Mouse (Mus musculus): ENCODE data around the gene Dctpp1.

Gene Dctpp1

DNA sequence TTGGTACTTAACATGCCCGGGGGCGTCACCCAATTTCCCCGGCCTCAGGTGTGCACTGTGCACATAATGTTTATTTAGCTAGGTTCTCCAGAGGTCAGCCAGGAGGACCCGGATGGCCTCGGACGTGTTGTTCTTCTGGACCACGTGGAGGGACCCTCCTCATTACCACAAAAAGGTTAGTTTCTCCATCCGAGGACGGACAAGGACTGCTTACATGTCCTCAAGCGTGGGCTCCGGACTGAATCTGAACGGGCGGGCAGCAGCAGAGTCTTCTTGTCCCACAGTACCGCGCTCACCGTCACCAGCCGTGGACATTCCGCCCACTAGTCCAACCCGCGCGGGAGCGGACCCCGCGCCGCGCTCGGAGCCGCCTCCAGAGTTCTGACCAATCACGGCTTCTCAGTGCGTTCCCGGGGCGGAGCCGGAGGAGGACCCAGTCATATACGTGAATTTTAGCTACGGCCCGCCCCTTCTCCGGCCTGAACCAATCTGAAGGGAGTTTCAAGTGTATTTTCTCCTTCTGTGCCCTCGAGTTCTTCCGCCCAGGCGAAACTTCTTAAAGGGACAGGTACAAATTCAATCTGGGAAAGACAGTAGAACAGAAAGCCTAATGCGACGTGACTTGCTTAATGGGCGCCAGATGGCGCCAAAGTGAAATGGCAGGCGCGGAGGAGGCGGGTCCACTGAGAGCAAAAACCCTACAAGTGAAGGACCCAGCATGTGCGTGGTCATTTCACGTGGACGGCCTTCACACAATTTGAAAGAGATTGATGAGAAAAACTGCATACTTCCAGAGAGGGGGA is at the start of gene Dctpp1:
Dctpp1 (minus strand) TSS at position 401 of the 803 bp plus-strand sequence.
- peak; percentile 92 to 96 for DNase-seq (ENCODE audit: low spot score in 2 of 2)

DNA sequence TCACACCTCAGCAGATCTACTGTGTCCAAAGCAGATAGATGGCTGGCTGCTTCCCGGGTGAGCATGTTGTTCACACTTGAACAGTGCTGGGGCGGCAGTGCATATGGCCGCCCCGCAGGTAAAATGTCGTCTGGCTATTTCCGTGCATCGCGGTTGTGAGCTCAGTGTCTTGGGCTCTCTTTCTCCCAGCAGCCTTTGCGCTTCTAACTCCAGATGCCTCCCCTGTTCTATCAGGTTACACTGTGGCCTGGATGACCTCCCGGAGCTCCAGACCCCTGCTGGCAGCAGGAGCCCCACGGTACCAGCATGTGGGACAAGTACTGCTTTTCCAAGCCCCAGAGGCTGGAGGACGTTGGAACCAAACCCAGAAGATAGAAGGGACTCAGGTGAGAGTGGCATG is 49.4 kb upstream of the Dctpp1 start:
- DNase-seq (ENCODE audit: low spot score in 2 of 2) = no peak

DNA sequence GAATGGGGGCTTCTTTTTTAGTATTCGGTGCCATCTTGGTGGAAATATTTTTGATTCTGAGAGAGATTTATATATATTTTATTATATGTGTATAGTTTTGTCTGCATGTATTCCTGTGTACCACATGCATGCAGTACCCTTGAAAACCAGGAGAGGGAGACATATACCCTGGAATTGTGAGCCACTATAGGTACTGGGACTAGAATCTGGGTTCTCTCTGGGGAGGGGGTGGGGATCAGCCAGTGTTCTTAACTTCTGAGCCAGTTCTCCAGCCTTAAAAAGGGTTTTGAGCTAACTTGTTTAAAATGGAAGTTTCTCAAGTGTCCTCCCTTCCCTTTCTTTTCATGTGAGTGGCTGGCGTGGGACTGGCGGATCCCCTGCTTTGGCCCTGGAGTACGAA is 48.4 kb upstream of the Dctpp1 start:
- peak in 1 of 2 experiments; percentile 69 for DNase-seq (ENCODE audit: low spot score in 2 of 2)

DNA sequence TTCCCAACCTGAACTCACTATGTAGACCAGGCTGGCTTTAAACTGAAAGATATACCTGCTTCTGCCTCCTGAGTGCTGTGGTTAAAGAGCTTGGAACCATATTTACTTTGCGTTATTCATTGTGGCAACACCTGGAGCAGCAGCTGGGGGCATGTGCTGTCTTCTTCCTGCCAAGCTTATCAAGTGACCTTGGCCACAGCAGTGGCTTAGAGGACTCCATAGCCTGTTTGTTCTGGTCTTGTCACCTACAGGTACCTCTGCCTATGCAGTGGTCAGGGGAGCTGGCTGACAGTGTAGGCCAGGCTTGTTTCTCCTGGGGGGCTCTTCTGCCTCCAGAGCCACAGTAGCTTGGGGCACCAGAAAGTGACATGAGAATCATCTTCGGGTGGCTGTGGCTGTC is 47.9 kb upstream of the Dctpp1 start:
- peak; percentile 21 to 23 for DNase-seq (ENCODE audit: low spot score in 2 of 2)

DNA sequence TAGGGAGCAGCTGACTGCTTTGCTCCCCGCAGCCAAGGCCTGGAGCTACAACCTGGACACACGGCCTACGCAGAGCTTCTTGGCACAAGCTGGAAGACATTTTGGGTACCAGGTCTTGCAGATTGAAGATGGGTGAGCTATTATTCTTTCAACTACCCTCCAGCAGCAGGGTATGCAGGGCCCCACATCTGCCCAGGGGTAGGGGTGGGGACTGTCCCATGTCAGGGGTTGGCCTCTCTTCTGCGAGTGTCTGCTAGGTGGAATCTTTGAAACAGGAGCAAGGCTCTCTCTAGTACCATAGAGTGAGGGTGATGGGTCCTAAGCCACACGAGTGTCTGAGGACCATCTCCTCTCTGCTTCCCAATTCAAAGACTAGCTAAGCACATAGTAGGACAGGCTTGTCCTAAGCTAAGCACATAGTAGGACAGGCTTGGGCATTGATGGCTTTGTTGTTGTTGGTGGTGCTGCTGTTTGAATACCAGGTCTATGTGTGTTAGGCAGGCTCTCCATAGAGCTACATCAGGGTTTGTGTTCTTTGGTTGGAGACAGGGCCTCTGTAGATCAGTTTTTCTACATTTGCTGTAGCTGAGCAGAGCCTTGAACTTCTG is 37.2 kb upstream of the Dctpp1 start:
- no peak for DNase-seq (ENCODE audit: low spot score in 2 of 2)

DNA sequence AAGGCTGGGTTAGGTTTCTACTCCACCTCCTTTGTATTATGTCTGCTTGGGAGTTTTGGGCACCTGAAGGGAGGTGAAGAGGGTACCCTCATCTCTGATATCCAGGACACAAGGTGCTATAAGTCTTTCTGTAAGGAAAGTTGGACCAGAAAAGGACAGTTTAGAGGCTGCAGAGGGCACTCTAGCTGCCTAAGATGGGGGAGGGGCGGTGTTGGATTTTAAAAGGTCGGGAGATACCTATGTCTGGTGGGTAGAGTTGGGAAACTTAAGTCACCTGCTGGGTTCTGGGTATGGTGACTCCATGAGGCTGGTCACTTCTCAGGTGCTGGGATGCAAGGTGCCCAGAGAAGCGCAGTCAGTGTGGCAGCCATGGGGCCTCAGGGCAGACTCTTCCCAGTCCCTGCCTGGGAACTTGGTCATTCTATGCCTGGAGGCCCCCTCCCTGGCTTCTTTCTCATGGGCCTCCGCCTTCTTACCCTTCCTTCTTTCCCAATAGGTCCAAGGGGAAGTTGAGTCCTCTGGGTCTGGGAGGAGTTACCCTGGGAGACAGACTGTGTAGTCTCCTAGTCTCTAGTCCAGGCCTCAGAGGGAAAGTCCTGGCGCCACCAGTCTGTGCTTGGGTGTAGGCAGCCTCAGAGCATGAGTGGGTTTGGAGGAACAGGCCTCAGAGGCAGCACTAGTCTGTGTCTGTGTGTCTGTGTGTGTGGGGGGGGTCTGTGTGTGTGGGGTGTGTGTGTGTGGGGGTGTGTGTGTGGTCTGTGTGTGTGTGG is 36.5 kb upstream of the Dctpp1 start:
- peak in 1 of 2 experiments; percentile 37 for DNase-seq (ENCODE audit: low spot score in 2 of 2)

DNA sequence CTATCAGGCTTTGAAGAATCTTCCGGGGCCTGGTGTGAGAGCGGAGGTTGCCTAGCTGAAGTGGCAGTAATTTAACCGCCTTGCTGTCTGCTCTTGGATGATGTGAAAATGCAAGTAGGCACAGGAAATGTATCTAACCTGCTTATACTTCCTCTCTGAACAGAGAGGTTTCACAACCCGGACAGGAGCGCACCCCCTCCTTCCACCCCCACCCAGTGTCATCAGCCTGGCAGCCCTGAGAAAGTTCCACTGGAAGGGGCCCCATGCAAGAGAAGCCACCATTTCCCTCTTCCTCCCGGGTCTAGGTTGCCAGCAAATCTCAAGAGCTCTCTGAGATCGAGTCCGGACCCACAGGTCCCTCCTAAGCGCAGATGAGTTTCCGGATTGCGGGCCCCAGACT is 35.6 kb upstream of the Dctpp1 start, which contains the start of gene Itgal:
Itgal (plus strand) TSS at position 163 of the 400 bp plus-strand sequence.
- peak; percentile 70 to 74 for DNase-seq (ENCODE audit: low spot score in 2 of 2)

DNA sequence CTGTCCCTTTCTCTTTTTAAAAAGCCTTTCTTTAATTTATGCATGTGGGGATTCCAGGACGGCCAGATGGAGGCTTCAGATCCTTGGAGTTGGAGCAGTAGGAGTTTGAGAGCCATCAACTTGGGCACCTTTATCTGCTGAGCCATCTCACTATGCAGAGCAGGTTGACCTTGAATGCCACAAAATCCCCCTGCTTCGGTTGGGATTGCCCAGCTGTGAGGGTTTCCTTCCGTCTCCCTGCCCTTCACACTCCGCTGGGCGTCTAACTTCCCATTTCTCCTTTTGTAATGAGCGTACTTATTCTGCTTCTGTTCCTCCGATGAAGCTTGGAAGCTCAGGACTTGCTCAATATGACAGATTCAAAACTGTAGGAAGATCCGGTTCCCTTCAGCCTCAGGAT is 29.6 kb upstream of the Dctpp1 start:
- DNase-seq (ENCODE audit: low spot score in 2 of 2) = no peak

DNA sequence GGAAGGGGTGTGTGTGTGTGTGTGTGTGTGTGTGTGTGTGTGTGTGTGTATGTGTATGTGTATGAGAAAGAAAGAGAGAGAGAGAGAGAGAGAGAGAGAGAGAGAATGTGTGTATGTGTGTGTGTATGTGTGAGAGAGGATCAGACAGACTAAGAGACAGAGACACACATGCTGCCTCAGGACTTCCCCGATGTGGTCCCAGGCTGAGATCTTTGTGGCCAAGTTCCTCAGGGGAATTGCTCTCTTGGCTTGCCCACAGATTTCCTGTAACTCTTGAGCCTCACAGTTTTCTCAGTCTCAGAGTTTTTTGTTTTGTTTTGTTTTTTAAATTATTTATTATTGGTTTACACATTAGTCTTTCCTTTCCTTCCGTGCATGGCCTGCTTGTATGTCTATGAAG is 28.8 kb upstream of the Dctpp1 start:
- DNase-seq (ENCODE audit: low spot score in 2 of 2) = no peak

DNA sequence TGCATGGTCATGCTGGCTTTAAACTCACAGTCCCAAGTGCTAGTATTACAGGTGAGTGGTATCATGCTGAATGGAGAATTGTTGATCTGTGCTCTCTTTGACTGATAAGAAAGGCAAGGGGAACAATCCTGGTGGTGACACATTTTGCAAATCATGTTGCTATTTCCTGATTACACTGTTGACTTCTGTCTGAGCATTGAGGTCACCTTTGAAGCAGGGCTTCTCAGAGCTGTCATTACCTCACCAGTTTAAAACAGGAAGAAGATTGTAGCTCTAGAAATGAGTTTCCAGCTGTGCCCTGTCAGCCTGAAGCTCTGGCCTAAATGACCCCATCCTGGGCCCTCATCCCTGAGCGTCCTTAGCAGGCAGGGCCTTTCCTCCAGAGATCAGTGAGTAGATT is 27.4 kb upstream of the Dctpp1 start:
- DNase-seq (ENCODE audit: low spot score in 2 of 2) = peak in 1 of 2 experiments; percentile 34

DNA sequence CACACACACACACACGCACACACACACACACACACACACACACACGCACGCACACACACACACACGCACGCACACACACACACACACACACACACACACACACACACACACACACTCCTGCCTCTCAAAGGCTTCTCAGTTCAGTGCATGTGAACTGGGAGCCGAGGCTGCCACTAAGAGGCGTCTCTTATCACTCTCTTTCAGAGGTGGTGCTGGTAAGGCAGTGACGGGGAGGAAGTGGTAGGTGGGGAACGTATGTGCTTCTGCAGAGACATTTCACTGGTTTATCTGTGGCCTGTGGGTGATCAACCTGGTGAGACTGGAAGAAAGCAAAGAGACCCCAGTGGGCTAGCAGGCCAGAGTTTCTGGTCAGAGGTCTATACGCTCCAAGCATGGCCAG is 24.6 kb upstream of the Dctpp1 start:
- peak; percentile 56 to 59 for DNase-seq (ENCODE audit: low spot score in 2 of 2)

DNA sequence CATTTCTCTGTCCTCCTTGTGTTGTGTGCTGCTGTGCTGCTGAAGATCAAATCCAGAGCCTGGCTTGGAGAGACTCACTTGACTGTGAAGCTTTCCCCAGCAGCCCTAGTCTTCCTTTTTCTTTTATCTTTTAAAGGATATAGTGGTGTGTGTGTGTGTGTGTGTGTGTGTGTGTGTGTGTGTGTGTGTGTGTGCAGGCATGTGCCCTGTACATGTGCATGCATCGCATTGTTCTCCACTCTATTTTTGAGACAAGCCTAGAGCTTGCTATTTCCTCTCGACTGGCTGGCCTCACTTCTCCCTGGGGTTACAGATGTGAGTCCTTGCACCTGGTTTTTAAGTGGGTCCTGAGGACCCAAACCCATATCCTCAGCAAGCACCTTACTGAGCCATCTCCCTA is 21.7 kb upstream of the Dctpp1 start:
- DNase-seq (ENCODE audit: low spot score in 2 of 2) = peak; percentile 44 to 51

DNA sequence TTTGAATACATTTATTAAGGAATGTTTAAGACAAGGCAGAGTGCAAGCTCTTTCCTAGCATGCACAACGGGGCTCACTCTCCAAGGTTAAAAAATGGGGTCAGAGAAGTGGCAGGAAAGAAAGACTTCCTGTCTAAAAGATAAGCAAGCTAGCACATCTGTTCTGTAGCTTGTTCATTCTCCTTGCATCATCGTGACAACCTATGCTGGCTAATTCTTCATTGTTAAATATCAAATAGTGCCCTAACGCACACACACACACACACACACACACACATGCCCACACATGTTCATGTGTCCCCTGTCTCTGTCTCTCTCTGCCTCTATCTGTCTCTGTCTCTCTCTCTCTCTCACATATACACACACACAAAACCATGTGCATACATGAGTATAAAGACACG is 20.6 kb upstream of the Dctpp1 start:
- peak in 1 of 2 experiments; percentile 54 for DNase-seq (ENCODE audit: low spot score in 2 of 2)

DNA sequence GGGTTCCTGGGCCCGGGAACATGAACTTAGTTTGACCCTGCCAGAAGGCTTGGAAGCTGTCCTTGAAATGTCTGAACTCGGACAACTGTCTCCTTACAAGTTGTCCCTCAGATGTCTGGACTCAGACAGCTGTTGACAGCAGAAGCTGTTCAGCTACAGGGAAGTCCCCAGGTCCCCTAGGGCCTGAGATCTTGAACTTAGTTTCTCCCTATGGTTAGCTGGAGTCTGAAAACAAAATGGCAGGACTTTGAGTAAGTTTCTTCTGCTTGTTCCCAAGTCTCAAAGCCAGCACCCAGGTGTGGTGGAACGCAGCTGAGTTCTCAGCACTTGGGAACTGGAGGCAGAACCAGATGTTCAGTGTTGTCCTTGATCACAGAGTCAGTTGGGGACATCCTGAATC is 19.6 kb upstream of the Dctpp1 start:
- peak; percentile 50 to 55 for DNase-seq (ENCODE audit: low spot score in 2 of 2)

DNA sequence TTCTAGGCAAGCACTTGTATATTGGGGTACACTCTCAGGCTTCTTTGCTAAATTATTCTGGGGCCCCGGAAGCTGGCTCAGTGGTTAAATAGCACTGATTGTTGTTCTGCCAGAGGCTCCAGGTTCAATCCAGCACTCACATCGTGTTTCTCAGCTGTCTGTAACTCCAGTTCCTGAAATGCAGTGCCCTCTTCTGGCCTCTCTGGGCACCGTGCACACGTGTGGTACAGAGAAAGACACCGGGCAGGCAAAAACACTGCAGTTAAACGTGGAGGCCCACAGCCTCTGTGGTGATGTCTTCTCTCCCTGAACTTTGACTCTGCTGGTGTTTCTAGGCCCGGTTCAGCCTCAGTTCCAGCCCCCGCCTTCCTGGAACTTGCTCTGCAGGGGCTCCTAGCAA is 17.8 kb upstream of the Dctpp1 start:
- DNase-seq (ENCODE audit: low spot score in 2 of 2) = peak; percentile 70 to 78

DNA sequence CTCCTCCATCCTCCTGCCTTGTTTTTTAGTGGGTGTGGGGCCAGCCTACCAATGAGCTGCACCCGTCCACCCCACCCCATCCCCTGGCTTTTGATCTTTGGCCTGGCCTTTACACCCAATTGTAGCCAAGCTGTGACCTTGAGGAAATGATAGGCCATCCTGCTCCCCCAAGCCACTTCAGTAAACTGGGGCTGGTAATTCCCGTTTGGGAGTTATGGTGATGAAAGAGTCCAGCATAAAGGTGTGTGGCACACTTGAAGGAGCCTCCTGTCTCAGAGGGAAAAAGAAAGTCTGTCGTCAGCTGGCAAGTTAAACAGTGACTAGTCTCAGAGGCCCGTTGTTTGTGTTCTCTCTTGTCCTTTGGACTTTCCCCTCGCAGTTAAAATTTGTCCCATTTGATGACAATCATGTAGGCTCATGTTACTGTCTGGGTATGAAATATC is 16.0 kb upstream of the Dctpp1 start:
- DNase-seq (ENCODE audit: low spot score in 2 of 2) = no peak

DNA sequence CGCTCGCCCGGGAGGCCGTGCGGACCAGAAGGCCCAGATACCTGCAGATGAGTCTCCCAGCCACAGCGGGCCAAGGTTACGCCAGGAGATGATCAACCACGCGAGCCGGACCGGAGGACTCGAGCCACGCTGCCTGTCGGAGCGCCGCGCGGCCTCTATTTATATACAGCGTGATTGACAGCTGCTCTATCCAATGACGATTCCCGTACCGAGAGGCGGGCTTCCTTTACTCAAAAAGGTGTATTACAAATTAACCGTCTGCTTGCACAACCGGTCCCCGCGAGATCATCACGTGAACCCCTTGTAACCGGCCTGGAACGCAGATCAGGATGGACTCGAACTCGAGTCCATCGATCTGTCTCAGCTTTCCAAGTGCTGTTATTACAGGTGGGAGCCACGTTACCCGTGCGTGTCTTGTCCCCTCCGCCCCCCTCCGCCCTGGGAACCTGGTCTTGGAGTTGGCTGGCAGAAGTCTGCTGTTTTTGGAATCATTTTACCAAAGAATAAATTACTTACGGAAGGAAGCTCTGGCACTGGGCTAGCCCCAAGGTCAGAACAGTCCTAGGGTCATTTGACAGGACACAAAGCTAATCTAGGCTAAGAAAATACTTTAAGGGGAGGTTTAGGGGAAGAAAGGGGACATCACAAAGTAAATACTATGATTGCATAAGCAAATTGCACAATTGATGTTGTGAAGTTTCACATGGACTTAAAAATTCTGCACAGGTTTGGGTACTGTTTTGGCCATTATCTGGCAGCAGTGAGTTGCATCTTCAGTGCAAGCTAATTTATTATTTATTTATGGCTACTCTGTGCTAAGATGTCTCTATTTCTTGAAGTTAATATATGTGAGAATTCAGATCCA is 13.6 kb upstream of the Dctpp1 start, which contains the start of gene Sephs2:
Sephs2 (minus strand) TSS at position 131 of the 865 bp plus-strand sequence.
- peak; percentile 92 to 93 for DNase-seq (ENCODE audit: low spot score in 2 of 2)

DNA sequence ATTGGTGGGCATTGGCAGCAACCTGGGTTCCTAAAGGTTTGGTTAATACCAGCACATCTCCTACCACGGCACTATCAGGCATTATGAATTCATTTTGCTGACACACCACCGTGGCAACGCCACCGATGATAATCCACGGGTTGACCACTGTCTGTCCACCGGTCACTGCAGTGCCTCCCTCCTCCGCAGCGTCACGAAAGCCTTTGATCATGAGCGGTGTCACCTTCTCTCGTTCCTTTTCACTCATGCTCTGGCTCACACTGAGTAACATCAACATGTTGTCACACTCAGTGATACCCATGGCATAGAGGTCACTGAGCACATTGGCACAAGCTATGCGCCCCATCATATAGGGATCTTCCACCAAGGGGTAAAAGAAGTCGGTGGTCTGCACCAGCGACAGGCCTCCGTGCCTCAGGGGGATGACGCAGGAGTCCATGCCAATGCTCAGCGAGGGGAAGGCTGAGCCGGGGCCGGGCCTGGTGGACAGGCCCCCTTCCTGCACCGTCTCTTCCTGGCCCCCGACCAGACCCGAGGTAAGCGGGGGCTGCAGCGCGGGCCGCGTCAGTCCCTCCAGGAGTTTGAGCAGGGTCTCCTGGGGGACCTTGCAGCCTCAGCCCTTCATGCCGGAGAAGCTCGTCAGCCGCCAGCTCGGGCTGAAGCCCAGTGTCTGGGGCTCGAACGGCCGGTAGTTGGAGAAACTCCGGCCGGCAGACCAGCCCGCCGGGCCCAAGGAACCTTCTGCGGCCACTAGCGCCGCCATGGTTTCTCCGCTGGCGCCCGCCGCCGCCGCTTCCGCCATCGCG is 12.8 kb upstream of the Dctpp1 start:
- DNase-seq (ENCODE audit: low spot score in 2 of 2) = peak in 1 of 2 experiments; percentile 34

DNA sequence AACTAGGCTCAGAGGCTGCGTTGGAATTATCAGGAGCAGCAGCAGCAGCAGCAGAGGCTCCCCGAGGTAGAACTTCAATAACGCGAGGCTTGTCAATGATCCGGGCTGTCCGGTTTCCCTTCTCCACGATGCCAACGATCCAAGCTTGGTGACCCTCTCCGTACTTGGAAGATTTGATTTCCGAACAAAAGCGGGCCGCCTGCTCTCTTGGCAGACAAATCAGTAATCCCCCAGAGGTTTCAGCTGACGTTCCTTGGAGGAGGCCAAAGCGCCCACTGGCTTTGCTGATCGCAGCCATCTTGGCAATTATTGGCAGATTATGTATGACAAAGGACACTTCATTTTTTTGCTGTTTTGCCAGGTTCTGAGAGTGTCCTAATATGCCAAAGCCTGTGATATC is 12.1 kb upstream of the Dctpp1 start:
- no peak for DNase-seq (ENCODE audit: low spot score in 2 of 2)

DNA sequence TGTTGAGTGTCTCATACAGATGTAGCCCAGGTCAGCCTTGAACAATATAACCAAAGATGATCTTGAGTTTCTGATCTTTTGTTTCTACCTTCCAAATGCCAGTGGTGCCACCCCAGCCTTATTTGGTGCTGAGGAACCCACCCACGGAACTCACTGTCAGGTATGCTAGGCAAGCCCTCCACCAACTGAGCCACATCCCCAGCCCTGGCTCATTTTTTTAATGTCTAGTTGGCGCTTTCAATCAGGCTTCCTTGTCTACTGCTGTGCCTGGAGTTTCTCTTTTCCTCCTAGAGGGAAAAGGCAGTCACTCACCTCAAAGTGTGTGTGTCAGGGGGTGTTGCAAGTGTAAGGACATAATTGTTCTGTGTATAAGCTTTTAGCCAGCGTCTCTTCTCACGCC is 10.6 kb upstream of the Dctpp1 start:
- no peak for DNase-seq (ENCODE audit: low spot score in 2 of 2)

Data from thymus, postnatal 10 days (tissue).